7 mouse cellular contexts compared by ENCODE assay signal in genomic region chr2:165595676-165596070, GRCm38 (mm10). TPM values are rescaled to one million over a fixed set of nuclear protein-coding genes. Genes with fewer than 3 reads are reported as not detected.
A peak's percentile ranks its signal among the peaks of the same experiment; 100 is the strongest.
DNase-seq lines count a peak whose midpoint lies in the region; ATAC-seq lines count a peak whose summit lies in the region.

No protein-coding gene starts in this region.

- no peak overlapping the region for H3K27ac ChIP-seq in liver, embryonic 11.5 days (ENCODE audit: low read depth, low read length)
- peak overlapping the region; percentile 81 for H3K27ac ChIP-seq in embryonic facial prominence, embryonic 14.5 days (replicated peaks; ENCODE audit: low read depth, low read length)
- H3K27ac ChIP-seq in intestine, embryonic 14.5 days (ENCODE audit: low read depth) = no peak overlapping the region
- peak overlapping the region; percentile 7; the same call in 1 of the 2 replicates for H3K27ac ChIP-seq in neural tube, embryonic 15.5 days (replicated peaks)

- no peaks in the 10 kb centered on the region for H3K36me3 ChIP-seq in liver, embryonic 11.5 days (ENCODE audit: control insufficient read depth, insufficient read depth, low read length)
- H3K36me3 ChIP-seq in embryonic facial prominence, embryonic 14.5 days (ENCODE audit: control insufficient read depth, insufficient read depth, low read length) = no peaks in the 10 kb centered on the region
- no peaks in the 10 kb centered on the region for H3K36me3 ChIP-seq in intestine, embryonic 14.5 days (ENCODE audit: control insufficient read depth, insufficient read depth, low read length)
- H3K36me3 ChIP-seq in neural tube, embryonic 15.5 days = no peaks in the 10 kb centered on the region

- no peak overlapping the region for H3K9ac ChIP-seq in liver, embryonic 11.5 days (ENCODE audit: low read depth, low read length)
- peak overlapping the region; percentile 81 for H3K9ac ChIP-seq in embryonic facial prominence, embryonic 14.5 days (ENCODE audit: low read depth, low read length)
- no peak overlapping the region for H3K9ac ChIP-seq in intestine, embryonic 14.5 days (ENCODE audit: low read length)
- H3K9ac ChIP-seq in neural tube, embryonic 15.5 days (replicated peaks) = peak overlapping the region; percentile 73; the same call in 1 of the 2 replicates

- no peak for ATAC-seq in liver, embryonic 11.5 days (replicated peaks; ENCODE audit: low FRiP score)
- peak; percentile 9; the same call in 1 of the 2 replicates for ATAC-seq in embryonic facial prominence, embryonic 14.5 days (ENCODE audit: low read depth)
- no peak for ATAC-seq in intestine, embryonic 14.5 days (replicated peaks; ENCODE audit: low FRiP score, low TSS enrichment, low read depth)
- ATAC-seq in neural tube, embryonic 15.5 days (ENCODE audit: low FRiP score) = no peak

- H3K4me3 ChIP-seq in liver, embryonic 11.5 days (ENCODE audit: low read depth, low read length) = peak overlapping the region; percentile 44
- peak overlapping the region; percentile 67 for H3K4me3 ChIP-seq in embryonic facial prominence, embryonic 14.5 days (ENCODE audit: low read depth, low read length)
- peak overlapping the region; percentile 39 for H3K4me3 ChIP-seq in intestine, embryonic 14.5 days (ENCODE audit: low read depth, low read length)
- peak overlapping the region; percentile 61 for H3K4me3 ChIP-seq in neural tube, embryonic 15.5 days (replicated peaks)

- peaks cover 55% of the 10 kb centered on the region for H3K27me3 ChIP-seq in liver, embryonic 11.5 days (replicated peaks; ENCODE audit: control insufficient read depth, insufficient read depth, low read length)
- H3K27me3 ChIP-seq in embryonic facial prominence, embryonic 14.5 days (replicated peaks; ENCODE audit: control insufficient read depth, insufficient read depth, low read length) = peaks cover 18% of the 10 kb centered on the region; the same call in 1 of the 2 replicates
- H3K27me3 ChIP-seq in intestine, embryonic 14.5 days (replicated peaks; ENCODE audit: control insufficient read depth, insufficient read depth, low read length) = peaks cover 50% of the 10 kb centered on the region
- H3K27me3 ChIP-seq in neural tube, embryonic 15.5 days (replicated peaks) = peaks cover 9% of the 10 kb centered on the region; the same call in 1 of the 2 replicates

- DNase-seq in liver, embryonic 11.5 days (ENCODE audit: low spot score) = no peak
- no peak for DNase-seq in liver
- DNase-seq in embryonic facial prominence, embryonic 14.5 days (ENCODE audit: low spot score) = peak; percentile 41
- peak; percentile 64 for DNase-seq in intestine, embryonic 14.5 days (ENCODE audit: low spot score)
- no peak for DNase-seq in gastrocnemius, adult 18-20 months (ENCODE audit: low spot score)
- no peak for DNase-seq in spleen, postnatal 36 days (ENCODE audit: low spot score in 2 of 2)

- H3K4me2 ChIP-seq in liver, embryonic 11.5 days = peak overlapping the region; percentile 67
- H3K4me2 ChIP-seq in embryonic facial prominence, embryonic 14.5 days (ENCODE audit: low read depth, low read length) = peak overlapping the region; percentile 92
- peak overlapping the region; percentile 82 for H3K4me2 ChIP-seq in intestine, embryonic 14.5 days (ENCODE audit: low read length)
- H3K4me2 ChIP-seq in neural tube, embryonic 15.5 days = peak overlapping the region; percentile 99

- no peaks in the 10 kb centered on the region for H3K9me3 ChIP-seq in liver, embryonic 11.5 days (ENCODE audit: control insufficient read depth, low read length)
- H3K9me3 ChIP-seq in embryonic facial prominence, embryonic 14.5 days (ENCODE audit: control insufficient read depth, low read length) = 0 out of 2 replicates have a peak, but pooled peaks cover 6% of the 10 kb centered on the region
- no peaks in the 10 kb centered on the region for H3K9me3 ChIP-seq in intestine, embryonic 14.5 days (ENCODE audit: control insufficient read depth, low read length)
- H3K9me3 ChIP-seq in neural tube, embryonic 15.5 days (replicated peaks) = no peaks in the 10 kb centered on the region

- WGBS in liver, embryonic 11.5 days = 6% methylated on average over 13 of the region's 13 CpGs
- 4% methylated on average over 13 of the region's 13 CpGs for WGBS in embryonic facial prominence, embryonic 14.5 days
- WGBS in intestine, embryonic 14.5 days = 6% methylated on average over 13 of the region's 13 CpGs
- 2% methylated on average over 13 of the region's 13 CpGs for WGBS in neural tube, embryonic 15.5 days

- no peaks in the 10 kb centered on the region for H3K4me1 ChIP-seq in liver, embryonic 11.5 days (replicated peaks; ENCODE audit: control insufficient read depth, insufficient read depth, low read length)
- peaks cover 20% of the 10 kb centered on the region for H3K4me1 ChIP-seq in embryonic facial prominence, embryonic 14.5 days (ENCODE audit: control insufficient read depth, insufficient read depth, low read length)
- H3K4me1 ChIP-seq in intestine, embryonic 14.5 days (replicated peaks; ENCODE audit: control insufficient read depth, insufficient read depth, low read length) = 0 out of 2 replicates have a peak, but pooled peaks cover 8% of the 10 kb centered on the region
- peaks cover 37% of the 10 kb centered on the region for H3K4me1 ChIP-seq in neural tube, embryonic 15.5 days

RNA-seq across cellular contexts. Expression of gene Eya2, which starts 0.8 kb away (rescaled TPM):
- 0.66 and 1.2 TPM in 2 replicates for polyA plus RNA-seq in liver, embryonic 11.5 days (2014; fragmentation: Nextera tagmentation; extraction: Ambion mirVana)
- 21.5 and 21.9 TPM in 2 replicates for polyA plus RNA-seq in embryonic facial prominence, embryonic 14.5 days (2014; fragmentation: Nextera tagmentation; extraction: Ambion mirVana)
- 0.54 and 0.85 TPM in 2 replicates for polyA plus RNA-seq in intestine, embryonic 14.5 days (2014; fragmentation: Nextera tagmentation; extraction: Ambion mirVana)
- polyA plus RNA-seq in neural tube, embryonic 15.5 days (2015; fragmentation: Nextera tagmentation; extraction: Ambion mirVana) = 5.2 and 11.3 TPM in 2 replicates
- 1 to 10 TPM; 1.1 to 3.5 TPM for total RNA-seq in gastrocnemius, adult 18-20 months (2021)

Comparison
In these comparisons a context has a peak if more than half of its experiments do, and no peak if none do; other contexts are left out.
1. DNase-seq: peak in embryonic facial prominence, embryonic 14.5 days (single experiment) and intestine, embryonic 14.5 days (single experiment); none in liver, embryonic 11.5 days (single experiment), liver (single experiment), gastrocnemius, adult 18-20 months (single experiment) and spleen, postnatal 36 days (0 of 2).
2. H3K27ac ChIP-seq: peak in embryonic facial prominence, embryonic 14.5 days (single experiment) and neural tube, embryonic 15.5 days (single experiment); none in liver, embryonic 11.5 days (single experiment) and intestine, embryonic 14.5 days (single experiment).
3. H3K9ac ChIP-seq: peak in embryonic facial prominence, embryonic 14.5 days (single experiment) and neural tube, embryonic 15.5 days (single experiment); none in liver, embryonic 11.5 days (single experiment) and intestine, embryonic 14.5 days (single experiment).
4. Peak in every context shown above with its lines, with median percentiles within 50 percentile points of each other: H3K4me2 ChIP-seq and H3K4me3 ChIP-seq.